Mouse (Mus musculus): ENCODE data around the gene Phlda1.

DNA sequence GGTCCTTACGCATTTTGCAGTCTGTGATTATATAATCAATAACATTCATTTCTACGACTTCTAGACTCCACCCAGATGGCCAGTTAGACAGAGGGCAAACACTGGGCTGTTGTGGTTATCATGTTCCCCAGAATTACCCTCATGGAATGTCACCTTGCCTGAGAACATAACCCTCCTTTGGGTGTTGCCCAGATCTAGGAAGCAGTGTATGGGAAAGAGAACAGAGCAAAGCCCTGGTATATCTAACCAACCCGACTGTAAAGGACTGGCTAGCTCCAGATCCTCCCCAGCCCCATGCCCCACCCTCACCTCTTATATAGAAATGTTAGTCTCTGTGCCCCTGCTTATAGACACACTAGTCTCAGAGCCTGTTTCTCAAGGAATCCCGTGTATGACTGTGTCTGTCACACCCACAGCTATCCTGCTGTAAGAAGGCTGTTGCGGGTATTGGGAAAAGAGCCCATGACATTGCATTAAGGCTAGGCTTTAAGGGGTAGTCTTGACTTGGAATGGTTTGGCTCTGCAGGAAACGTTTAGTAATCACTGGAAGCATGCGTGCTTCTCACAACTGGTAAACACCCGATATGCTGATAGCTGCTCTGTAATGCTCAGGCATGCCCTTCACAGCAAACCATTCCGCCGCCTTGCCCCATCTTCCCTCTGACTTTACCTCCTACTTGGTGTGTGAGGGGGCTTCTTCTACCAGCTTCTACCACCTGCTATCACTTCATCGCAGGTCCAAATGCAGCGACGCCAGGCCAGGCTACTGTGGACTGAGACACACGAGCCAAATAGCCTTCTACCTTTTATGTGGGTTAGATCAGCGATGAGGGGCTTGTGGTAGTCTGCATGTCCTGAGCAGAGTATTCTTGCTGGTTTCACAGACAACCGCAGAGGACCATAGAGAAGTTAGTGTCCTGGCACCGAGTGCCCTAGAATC, 9.3 kb downstream of the Phlda1 start:
- TF ChIP-seq CTCF (IDR thresholded peaks at IDR 0.05; ENCODE audit: low read depth, low read length): no peak
- no peak for TF ChIP-seq POLR2AphosphoS5 (IDR thresholded peaks at IDR 0.05; ENCODE audit: insufficient replicate concordance, low read depth, low read length)

Data from G1E (cell line).